Mouse (Mus musculus) CH12.LX (cell line): ENCODE results near the gene Rab6a.

ENCODE experiments used
- CTCF ChIP-seq, 2 experiments: IDR thresholded peaks in 1 of 2; conservative IDR thresholded peaks in 1 of 2; 2 replicates each; pipeline ENCODE4 v1.5.1; 2011 to 2012; ENCODE audit warnings: low read depth in 2 of 2, low read length in 2 of 2, improper control_type of control experiment in 1 of 2, inconsistent platforms in 1 of 2, mild to moderate bottlenecking in 1 of 2, moderate library complexity in 1 of 2
- HCFC1 ChIP-seq: IDR thresholded peaks from 2 replicates; pipeline ENCODE4 v1.6.1; 2012; ENCODE audit warnings: low read depth, mild to moderate bottlenecking, inconsistent platforms, low read length, improper control_type of control experiment
- MAFK ChIP-seq: IDR thresholded peaks from 2 replicates; pipeline ENCODE4 v1.6.1; 2011; ENCODE audit warnings: low read length, improper control_type of control experiment; ENCODE audit not compliant: insufficient replicate concordance
- POLR2A ChIP-seq: IDR thresholded peaks from 2 replicates; pipeline ENCODE4 v1.6.1; 2011; ENCODE audit warnings: low read depth, mild to moderate bottlenecking, improper control_type of control experiment, low read length
- TBP ChIP-seq: conservative IDR thresholded peaks from 2 replicates; pipeline ENCODE4 v1.6.1; 2011; ENCODE audit warnings: low read depth, low read length, improper control_type of control experiment
- ZNF384 ChIP-seq: IDR thresholded peaks from 2 replicates; pipeline ENCODE4 v1.6.1; 2012; ENCODE audit warnings: low read depth, low read length, improper control_type of control experiment, inconsistent platforms

- TF ChIP-seq CTCF (conservative IDR thresholded peaks at IDR 0.05 in 1 of 2, IDR thresholded peaks at IDR 0.05 in 1 of 2; ENCODE audit: low read depth in 2 of 2, low read length in 2 of 2) (no peak), POLR2A (no peak), TBP (no peak), MAFK (no peak), ZNF384 (no peak), HCFC1 (no peak)
Observed at GRCm38 (mm10) chr7:100658093-100658578, 50.9 kb downstream of the Rab6a start.
